9 mouse cellular contexts compared by ENCODE assay signal in the genomic region with DNA sequence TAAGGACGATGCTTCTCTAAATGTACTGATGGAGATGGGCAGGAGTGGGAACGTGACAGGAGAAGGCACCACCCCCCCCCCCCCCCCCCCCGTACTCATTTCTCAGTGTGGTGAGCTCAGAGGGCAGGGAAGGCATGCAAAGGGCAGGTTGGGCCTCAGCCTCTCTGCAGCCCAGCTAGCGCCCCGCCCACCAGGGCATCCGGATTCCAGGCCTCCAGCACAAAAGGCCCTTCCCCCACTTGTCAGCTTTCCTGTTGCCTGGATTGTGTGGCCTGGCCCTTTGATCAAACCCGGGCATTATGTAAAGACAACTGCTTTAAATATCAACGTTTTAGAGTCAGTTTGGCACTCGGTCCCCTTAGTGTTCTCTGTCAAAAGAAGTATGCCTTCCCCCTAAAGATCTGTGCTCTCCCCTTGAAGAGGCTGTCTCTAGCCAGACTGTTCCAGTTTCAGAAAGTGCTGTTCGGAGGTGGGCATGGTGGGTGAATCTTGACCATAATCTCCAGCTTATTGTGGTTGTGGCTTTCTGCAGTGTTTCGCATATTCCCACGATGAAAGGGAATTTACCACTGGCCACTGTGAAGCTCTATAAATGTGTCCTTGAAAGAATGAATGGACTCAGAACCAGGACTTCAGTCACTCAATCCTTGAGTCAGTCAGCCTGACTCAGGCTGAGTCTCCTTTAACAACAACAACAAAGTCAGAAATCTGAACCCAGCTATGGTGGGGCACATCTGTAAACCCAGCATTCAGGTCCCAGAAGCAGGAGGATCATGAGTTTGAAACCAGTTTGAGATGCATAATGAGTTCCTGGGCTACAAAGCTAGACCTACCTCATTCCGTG.
A peak's percentile ranks its signal among the peaks of the same experiment; 100 is the strongest.
DNase-seq lines count a peak whose midpoint lies in the region; ATAC-seq and TF ChIP-seq lines count a peak whose summit lies in the region.
"Had no signal": no experiment of that assay in that cellular context is flagged by ENCODE, and none has a peak within 500 bp of the region (broad histone marks: within the 10 kb centered on the region; RNA-seq: fewer than 3 reads in every experiment).

No protein-coding gene starts in this region.

- in situ Hi-C loops in Patski (cut with MboI; ENCODE audit: low pct_unique_long_range_greater_than_20kb): no loop called here

- no peak for TF ChIP-seq POLR2A in brain, embryonic 14.5 days (IDR thresholded peaks at IDR 0.05; ENCODE audit: borderline replicate concordance, extremely low read depth, insufficient read depth, insufficient read length, poor library complexity, severe bottlenecking)

- WGBS in intestine, embryonic 14.5 days: 16% methylated on average over 12 of the region's 13 CpGs
- WGBS in liver, embryonic 14.5 days (ENCODE audit: insufficient replicate concordance): 20% methylated on average over 13 of the region's 13 CpGs
- WGBS in neural tube, embryonic 13.5 days: 11% methylated on average over 11 of the region's 13 CpGs

- H3K4me2 ChIP-seq in intestine, embryonic 14.5 days (ENCODE audit: low read length): peak overlapping the region; percentile 8; the same call in 1 of the 2 replicates
- H3K4me2 ChIP-seq in liver, embryonic 14.5 days (ENCODE audit: low read depth): peak overlapping the region; percentile 34; the same call in 1 of the 2 replicates
- H3K4me2 ChIP-seq in neural tube, embryonic 13.5 days: peak overlapping the region; percentile 13; the same call in 1 of the 2 replicates

- DNase-seq in Patski (ENCODE audit: low read depth, low spot score): peak; percentile 28
- peak; percentile 84 for DNase-seq in brain, embryonic 14.5 days (ENCODE audit: low read depth)
- peak; percentile 67 for DNase-seq in intestine, embryonic 14.5 days (ENCODE audit: low spot score)
- peak; percentile 42 to 44 (median 43) for DNase-seq in liver, embryonic 14.5 days (ENCODE audit: low read depth in 3 of 3, low spot score in 3 of 3)
- no peak for DNase-seq in frontal cortex, postnatal 14 days (ENCODE audit: low spot score in 2 of 2)
- no peak for DNase-seq in right cerebral cortex, postnatal 36 days (ENCODE audit: low spot score in 2 of 2)

- H3K9me3 ChIP-seq in intestine, embryonic 14.5 days (ENCODE audit: control insufficient read depth, low read length): no peaks in the 10 kb centered on the region
- no peaks in the 10 kb centered on the region for H3K9me3 ChIP-seq in liver, embryonic 14.5 days (ENCODE audit: control insufficient read depth, low read length)
- H3K9me3 ChIP-seq in neural tube, embryonic 13.5 days: no peaks in the 10 kb centered on the region

- TF ChIP-seq CTCF in Patski (IDR thresholded peaks at IDR 0.05): no peak
- no peak for TF ChIP-seq CTCF in brain, embryonic 14.5 days (IDR thresholded peaks at IDR 0.05; ENCODE audit: borderline replicate concordance, extremely low read depth, insufficient read depth, insufficient read length)
- TF ChIP-seq CTCF in liver, embryonic 14.5 days (IDR thresholded peaks at IDR 0.05; ENCODE audit: low read depth): no peak

- CTCF ChIA-PET in Patski (lab: Charles Lee): interaction anchor here (0.9 to 1.8 kb wide), 3 partner anchors 10 to 31 kb away, joined by 3 read pairs; no protein-coding TSS in a partner anchor

- POLR2A ChIA-PET in Patski (lab: Charles Lee): interaction anchor here (0.8 kb wide), 1 partner anchor 266 kb away, joined by 3 read pairs; no protein-coding TSS in a partner anchor

- no peak overlapping the region for H3K9ac ChIP-seq in intestine, embryonic 14.5 days (ENCODE audit: low read length)
- peak overlapping the region; percentile 18; the same call in 1 of the 2 replicates for H3K9ac ChIP-seq in liver, embryonic 14.5 days (replicated peaks)
- peak overlapping the region; percentile 28; the same call in 1 of the 2 replicates for H3K9ac ChIP-seq in neural tube, embryonic 13.5 days

- H3K27me3 ChIP-seq in Patski: no peaks in the 10 kb centered on the region
- H3K27me3 ChIP-seq in intestine, embryonic 14.5 days (replicated peaks; ENCODE audit: control insufficient read depth, insufficient read depth, low read length): no peaks in the 10 kb centered on the region
- no peaks in the 10 kb centered on the region for H3K27me3 ChIP-seq in liver, embryonic 14.5 days (ENCODE audit: control insufficient read depth, insufficient read depth, low read length)
- H3K27me3 ChIP-seq in neural tube, embryonic 13.5 days: no peaks in the 10 kb centered on the region

- TF ChIP-seq EP300 in liver, embryonic 14.5 days (IDR thresholded peaks at IDR 0.05; ENCODE audit: low read depth): no peak

- peak; percentile 74 for ATAC-seq in Patski
- ATAC-seq in granulocyte monocyte progenitor cell, adult 5-6 weeks (replicated peaks; ENCODE audit: poor library complexity, severe bottlenecking): 0 out of 2 replicates have a peak, but pooled peaks have one; percentile 16
- peak; percentile 91 for ATAC-seq in intestine, embryonic 14.5 days (replicated peaks; ENCODE audit: low FRiP score, low TSS enrichment, low read depth)
- peak; percentile 76 for ATAC-seq in liver, embryonic 14.5 days (ENCODE audit: insufficient read depth)
- ATAC-seq in neural tube, embryonic 13.5 days (ENCODE audit: low read depth): peak; percentile 82

- H3K4me3 ChIP-seq in intestine, embryonic 14.5 days (ENCODE audit: low read depth, low read length): no peak overlapping the region
- H3K4me3 ChIP-seq in liver, embryonic 14.5 days (ENCODE audit: insufficient read depth in 1 of 2, low read depth in 2 of 2, low read length in 2 of 2): no peak overlapping the region
- H3K4me3 ChIP-seq in neural tube, embryonic 13.5 days: no peak overlapping the region
- H3K4me3 ChIP-seq: erythroblast, embryonic 14.5 days had no signal

- peaks cover 13% of the 10 kb centered on the region for H3K4me1 ChIP-seq in intestine, embryonic 14.5 days (replicated peaks; ENCODE audit: control insufficient read depth, insufficient read depth, low read length)
- H3K4me1 ChIP-seq in liver, embryonic 14.5 days (replicated peaks; ENCODE audit: control insufficient read depth in 2 of 2, insufficient read depth in 2 of 2, low read length in 1 of 2): peaks cover 17 to 26% of the 10 kb centered on the region in 2 experiments
- H3K4me1 ChIP-seq in neural tube, embryonic 13.5 days (replicated peaks): peaks cover 12% of the 10 kb centered on the region

- peak overlapping the region; percentile 70; the same call in 1 of the 2 replicates for H3K27ac ChIP-seq in intestine, embryonic 14.5 days (ENCODE audit: low read depth)
- H3K27ac ChIP-seq in liver, embryonic 14.5 days: peak overlapping the region; percentile 10; the same call in 1 of the 2 replicates
- no peak overlapping the region for H3K27ac ChIP-seq in neural tube, embryonic 13.5 days (replicated peaks)

- H3K36me3 ChIP-seq in intestine, embryonic 14.5 days (ENCODE audit: control insufficient read depth, insufficient read depth, low read length): no peaks in the 10 kb centered on the region
- no peaks in the 10 kb centered on the region for H3K36me3 ChIP-seq in liver, embryonic 14.5 days (replicated peaks; ENCODE audit: control insufficient read depth, insufficient read depth, low read depth)
- no peaks in the 10 kb centered on the region for H3K36me3 ChIP-seq in neural tube, embryonic 13.5 days

Comparison
In these comparisons a context has a peak if more than half of its experiments do, and no peak if none do; other contexts are left out.
1. ATAC-seq: peak in every context shown above with its lines; median percentile 91 in intestine, embryonic 14.5 days; 82 in neural tube, embryonic 13.5 days; 76 in liver, embryonic 14.5 days; 74 in Patski; 16 in granulocyte monocyte progenitor cell, adult 5-6 weeks.
2. DNase-seq: peak in Patski (single experiment), brain, embryonic 14.5 days (single experiment), intestine, embryonic 14.5 days (single experiment) and liver, embryonic 14.5 days (3 of 3); none in frontal cortex, postnatal 14 days (0 of 2) and right cerebral cortex, postnatal 36 days (0 of 2).
3. Peak in every context shown above with its lines, with median percentiles within 50 percentile points of each other: H3K4me2 ChIP-seq.